Mouse (Mus musculus) myocyte (in vitro differentiated cells): ENCODE data around the gene Swap70.

Experiments used
- CEBPB ChIP-seq: IDR thresholded peaks from 2 replicates; pipeline ENCODE4 v1.6.1; 2011; ENCODE audit warnings: mild to moderate bottlenecking, moderate library complexity; ENCODE audit not compliant: poor library complexity, insufficient read depth, severe bottlenecking
- E2F4 ChIP-seq: IDR thresholded peaks from one replicate; pipeline ENCODE4 v1.6.1; 2011; ENCODE audit warnings: mild to moderate bottlenecking, control low read depth, moderate library complexity; ENCODE audit not compliant: insufficient read depth
- MAX ChIP-seq: IDR thresholded peaks from one replicate; pipeline ENCODE4 v1.6.1; 2011; ENCODE audit warnings: low read depth, mild to moderate bottlenecking, control low read depth
- MYOD1 ChIP-seq, 3 experiments: IDR thresholded peaks; one replicate each; pipeline ENCODE4 v1.6.1; 2011; ENCODE audit warnings: control low read depth in 2 of 3, low read depth in 2 of 3, mild to moderate bottlenecking in 2 of 3, moderate library complexity in 1 of 3; ENCODE audit not compliant: insufficient read length in 2 of 3, control insufficient read depth in 1 of 3
- POLR2A ChIP-seq: IDR thresholded peaks from one replicate; pipeline ENCODE4 v1.6.1; 2011; ENCODE audit warnings: low read depth, mild to moderate bottlenecking, control low read depth, moderate library complexity; ENCODE audit not compliant: insufficient read length
- POLR2AphosphoS2 ChIP-seq: IDR thresholded peaks from one replicate; pipeline ENCODE4 v1.6.1; 2011; ENCODE audit warnings: low read depth, control low read depth; ENCODE audit not compliant: insufficient read length
- TCF12 ChIP-seq: IDR thresholded peaks from one replicate; pipeline ENCODE4 v1.6.1; 2011; ENCODE audit warnings: mild to moderate bottlenecking, control low read depth; ENCODE audit not compliant: poor library complexity, insufficient read depth, severe bottlenecking
- USF1 ChIP-seq: IDR thresholded peaks from one replicate; pipeline ENCODE4 v1.6.1; 2011; ENCODE audit warnings: low read depth, mild to moderate bottlenecking, control low read depth, moderate library complexity

GRCm38 (mm10) chr7:110281435-110282256 is 60.1 kb downstream of the Swap70 start:
- no peak for TF ChIP-seq POLR2AphosphoS2
- no peak for TF ChIP-seq POLR2A
- TF ChIP-seq MAX, result no peak
- TF ChIP-seq MYOD1 (IDR thresholded peaks at IDR 0.05; ENCODE audit: control insufficient read depth in 1 of 3, insufficient read length in 2 of 3, low read depth in 2 of 3), result no peak
- no peak for TF ChIP-seq TCF12
- no peak for TF ChIP-seq USF1
- TF ChIP-seq CEBPB, result no peak
- no peak for TF ChIP-seq E2F4
